Comparison of ENCODE assay signal across 19 mouse cellular contexts in genomic region chr2:58183658-58184057, GRCm38 (mm10). TPM values are rescaled to one million over a fixed set of nuclear protein-coding genes. Genes with fewer than 3 reads are reported as not detected.
A peak's percentile ranks its signal among the peaks of the same experiment; 100 is the strongest.
DNase-seq lines count a peak whose midpoint lies in the region; ATAC-seq and TF ChIP-seq lines count a peak whose summit lies in the region.
"Had no signal": no experiment of that assay in that cellular context is flagged by ENCODE, and none has a peak within 500 bp of the region (broad histone marks: within the 10 kb centered on the region; RNA-seq: fewer than 3 reads in every experiment).

No protein-coding gene starts in this region.

- H3K4me2 ChIP-seq in lung, postnatal 0 days (replicated peaks; ENCODE audit: low read depth, low read length), result no peak overlapping the region
- H3K4me2 ChIP-seq: forebrain, embryonic 15.5 days; midbrain, embryonic 12.5 days had no signal

- H3K9ac ChIP-seq in lung, postnatal 0 days (replicated peaks; ENCODE audit: low read depth), result no peak overlapping the region
- H3K9ac ChIP-seq: forebrain, embryonic 15.5 days; liver, embryonic 14.5 days; midbrain, embryonic 12.5 days had no signal

- no peaks in the 10 kb centered on the region for H3K4me1 ChIP-seq in lung, postnatal 0 days (ENCODE audit: insufficient read depth, low read depth, low read length)
- H3K4me1 ChIP-seq: forebrain, embryonic 15.5 days; hindbrain, embryonic 10.5 days; limb, embryonic 10.5 days; midbrain, embryonic 12.5 days had no signal

- H3K9me3 ChIP-seq in lung, postnatal 0 days (ENCODE audit: low read length), result no peaks in the 10 kb centered on the region
- H3K9me3 ChIP-seq: forebrain, embryonic 15.5 days; hindbrain, embryonic 10.5 days; limb, embryonic 10.5 days; midbrain, embryonic 12.5 days had no signal

- ATAC-seq in lung, postnatal 0 days, result no peak
- ATAC-seq in granulocyte monocyte progenitor cell, adult 5-6 weeks (replicated peaks; ENCODE audit: poor library complexity, severe bottlenecking), result peak; percentile 97
- ATAC-seq in erythroblast, adult 5-6 weeks (replicated peaks; ENCODE audit: low FRiP score, poor library complexity, severe bottlenecking), result no peak
- ATAC-seq: forebrain, embryonic 15.5 days had no signal

- H3K27ac ChIP-seq in lung, postnatal 0 days (ENCODE audit: low read length), result no peak overlapping the region
- H3K27ac ChIP-seq in gastrocnemius, adult 2 months, result no peak overlapping the region
- H3K27ac ChIP-seq: forebrain, embryonic 15.5 days; hindbrain, embryonic 10.5 days; limb, embryonic 10.5 days; liver, embryonic 14.5 days; macrophage; midbrain, embryonic 12.5 days; stomach, postnatal 0 days had no signal

- no peak for TF ChIP-seq CTCF in lung, postnatal 0 days (IDR thresholded peaks at IDR 0.05)
- no peak for TF ChIP-seq CTCF in gastrocnemius, adult 2 months (IDR thresholded peaks at IDR 0.05)

- DNase-seq in heart, adult 11 months, result peak; percentile 87
- no peak for DNase-seq in heart, postnatal 14 days
- peak; percentile 49 for DNase-seq in lung, postnatal 0 days (ENCODE audit: low spot score)
- DNase-seq in lung, postnatal 14 days, result no peak
- DNase-seq in naive thymus-derived CD4-positive, alpha-beta T cell, adult 2 months (ENCODE audit: low read depth), result peak; percentile 36
- DNase-seq in gastrocnemius, adult 2 months, result no peak
- DNase-seq: cerebellum, adult 2 months; kidney, postnatal 4 days; right cerebral cortex, postnatal 14 days had no signal

- H3K36me3 ChIP-seq in lung, postnatal 0 days (ENCODE audit: insufficient read depth, low read length), result no peaks in the 10 kb centered on the region
- H3K36me3 ChIP-seq: forebrain, embryonic 15.5 days; hindbrain, embryonic 10.5 days; limb, embryonic 10.5 days; midbrain, embryonic 12.5 days had no signal

- TF ChIP-seq EP300 in lung, postnatal 0 days (IDR thresholded peaks at IDR 0.05), result peak; percentile 48; the same call in 1 of the 2 replicates

- no peak overlapping the region for H3K4me3 ChIP-seq in lung, postnatal 0 days (ENCODE audit: low read depth, low read length)
- H3K4me3 ChIP-seq in gastrocnemius, adult 2 months, result no peak overlapping the region
- H3K4me3 ChIP-seq: erythroblast, embryonic 14.5 days; forebrain, embryonic 15.5 days; hindbrain, embryonic 10.5 days; limb, embryonic 10.5 days; midbrain, embryonic 12.5 days had no signal

- 67% methylated on average over 2 of the region's 2 CpGs for WGBS in lung, postnatal 0 days

- no peaks in the 10 kb centered on the region for H3K27me3 ChIP-seq in lung, postnatal 0 days (replicated peaks; ENCODE audit: insufficient read depth, low read length)
- H3K27me3 ChIP-seq: forebrain, embryonic 15.5 days; midbrain, embryonic 12.5 days had no signal

- intact Hi-C loops in heart, postnatal 14 days (cut with DNase I), result no loop called here
- intact Hi-C loops in gastrocnemius, adult 2 months (cut with DNase I), result no loop called here

RNA-seq across cellular contexts. Expression of gene Cytip, which starts 11.7 kb away (rescaled TPM):
- 1 to 10 TPM; 1.1 to 4.7 TPM for total RNA-seq in heart, postnatal 14 days (2021)
- polyA plus RNA-seq in lung, postnatal 0 days (2015; fragmentation: Nextera tagmentation; extraction: Ambion mirVana), result 16.3 and 19.0 TPM in 2 replicates
- 7.4 and 15.5 TPM in 2 replicates for total RNA-seq in granulocyte monocyte progenitor cell, adult 5-6 weeks (2014; fragmentation: Nextera tagmentation)
- 27.2 and 47.7 TPM in 2 replicates for total RNA-seq in granulocyte monocyte progenitor cell, adult 5-6 weeks (2017)
- total RNA-seq in erythroblast, adult 5-6 weeks (2015; ENCODE audit: low replicate concordance), result 11.7 and 13.8 TPM in 2 replicates
- 15.6 and 18.3 TPM in 2 replicates for total RNA-seq in erythroblast, adult 5-6 weeks (2017; ENCODE audit: low replicate concordance)
- under 1 TPM; 0.28 to 0.42 TPM for total RNA-seq in gastrocnemius, adult 2 months (2021)
- polyA plus RNA-seq: erythroblast, embryonic 14.5 days had no signal

Comparison
In these comparisons a context has a peak if more than half of its experiments do, and no peak if none do; other contexts are left out.
1. DNase-seq: peak in heart, adult 11 months (single experiment), lung, postnatal 0 days (single experiment) and naive thymus-derived CD4-positive, alpha-beta T cell, adult 2 months (single experiment); none in heart, postnatal 14 days (0 of 2), lung, postnatal 14 days (single experiment) and gastrocnemius, adult 2 months (single experiment).